Mouse (Mus musculus) testis, postnatal 14 days (tissue): ENCODE measurements around the gene Thsd7a.

Experiments
- DNase-seq: peaks from one replicate; pipeline ENCODE4 v3.0.0; 2021; ENCODE audit warnings: low spot score

Thsd7a gene

GRCm38 (mm10) chr6:12649633-12650032, 99.6 kb downstream of the Thsd7a start:
- DNase-seq, result no peak

DNA sequence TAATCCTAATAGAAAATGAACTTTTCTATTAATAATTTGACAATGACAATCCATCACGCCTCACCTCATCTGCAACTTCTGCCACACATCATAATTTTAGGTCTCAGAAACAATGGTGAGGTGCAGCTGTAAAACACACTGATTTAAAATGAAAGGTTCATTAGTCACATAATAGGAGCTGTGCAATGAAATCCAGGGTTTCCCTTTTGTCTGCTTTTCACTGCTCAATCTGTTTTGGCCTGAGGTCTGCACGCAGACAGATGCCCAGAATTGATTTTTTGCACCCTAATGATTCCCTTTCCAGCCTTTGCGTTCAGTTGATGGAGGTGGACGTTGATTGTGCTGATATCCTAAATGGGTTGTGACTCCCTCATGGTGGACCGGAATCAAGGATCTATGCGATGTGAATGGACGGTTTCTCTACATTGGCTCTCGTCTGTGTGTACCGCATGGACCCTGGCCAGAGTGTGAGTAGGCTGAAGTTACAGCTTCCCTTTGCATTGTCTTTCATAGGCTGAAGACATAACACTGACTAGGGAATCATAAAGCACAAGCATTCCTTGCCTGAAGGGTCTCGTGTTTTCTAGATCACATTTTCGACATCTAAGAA, 120.5 kb downstream of the Thsd7a start:
- DNase-seq, result no peak

GRCm38 (mm10) chr6:12606638-12607246, 142.5 kb downstream of the Thsd7a start:
- peak; percentile 5 for DNase-seq

DNA sequence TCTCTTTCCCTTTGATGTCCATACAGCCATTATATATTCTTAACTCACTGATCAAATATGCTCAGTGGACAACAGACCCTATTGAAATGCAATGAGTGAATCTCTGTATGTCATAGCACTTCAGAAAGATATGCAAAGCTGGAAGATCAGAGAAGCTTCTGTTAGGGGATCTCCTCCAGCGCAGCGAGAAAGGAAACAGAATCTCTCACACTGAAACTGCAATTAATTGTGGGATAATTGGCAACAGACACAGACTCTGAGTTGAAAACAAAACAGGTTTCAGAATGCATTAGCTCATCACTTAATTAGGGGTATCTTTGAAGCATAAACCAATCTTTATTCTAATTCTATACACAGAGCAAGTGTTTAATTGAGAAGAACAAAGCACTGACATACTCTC, 146.3 kb downstream of the Thsd7a start:
- no peak for DNase-seq

DNA sequence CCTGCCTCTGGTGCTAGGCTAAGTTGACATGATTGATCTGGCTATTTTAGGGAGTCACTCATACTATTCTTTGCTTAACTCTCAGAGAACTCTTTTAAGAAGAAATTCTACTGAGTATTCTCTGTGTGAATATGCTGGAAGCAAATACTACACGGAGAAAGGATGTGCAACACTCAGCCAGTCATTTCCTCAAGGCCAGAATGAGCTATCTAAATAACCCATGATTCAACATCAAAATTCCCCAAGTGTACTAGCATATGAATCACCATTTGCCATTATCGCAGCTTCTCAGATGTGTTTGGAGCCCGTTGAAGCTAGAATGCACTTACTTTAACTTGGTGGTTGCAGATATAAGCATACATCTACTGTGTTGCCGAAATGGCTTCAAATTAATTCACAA, 147.0 kb downstream of the Thsd7a start:
- DNase-seq, result no peak

- DNase-seq, result no peak
Observed at GRCm38 (mm10) chr6:12584456-12584855, 164.8 kb downstream of the Thsd7a start.

GRCm38 (mm10) chr6:12581143-12581542, 168.1 kb downstream of the Thsd7a start:
- no peak for DNase-seq

GRCm38 (mm10) chr6:12575619-12576216, 173.5 kb downstream of the Thsd7a start:
- DNase-seq, result no peak

DNA sequence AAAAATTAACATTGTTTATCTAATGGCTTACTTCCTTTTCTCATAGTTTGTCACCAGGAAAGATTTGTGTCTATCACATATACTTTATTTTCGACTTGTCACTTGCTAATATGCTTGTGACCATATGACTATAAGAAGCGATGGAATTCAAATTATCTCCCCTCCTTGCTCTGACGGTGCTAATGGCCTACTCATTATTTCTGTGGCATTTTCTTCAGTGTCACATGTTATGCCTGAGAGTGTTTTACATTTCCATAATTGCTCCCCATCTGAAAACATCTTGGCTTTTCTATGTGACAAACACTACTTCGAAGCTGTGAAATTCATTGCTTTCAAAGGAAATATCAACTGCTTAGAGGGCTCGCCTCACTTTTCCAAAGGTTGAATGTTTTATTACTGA, 177.0 kb downstream of the Thsd7a start:
- DNase-seq, result no peak

DNA sequence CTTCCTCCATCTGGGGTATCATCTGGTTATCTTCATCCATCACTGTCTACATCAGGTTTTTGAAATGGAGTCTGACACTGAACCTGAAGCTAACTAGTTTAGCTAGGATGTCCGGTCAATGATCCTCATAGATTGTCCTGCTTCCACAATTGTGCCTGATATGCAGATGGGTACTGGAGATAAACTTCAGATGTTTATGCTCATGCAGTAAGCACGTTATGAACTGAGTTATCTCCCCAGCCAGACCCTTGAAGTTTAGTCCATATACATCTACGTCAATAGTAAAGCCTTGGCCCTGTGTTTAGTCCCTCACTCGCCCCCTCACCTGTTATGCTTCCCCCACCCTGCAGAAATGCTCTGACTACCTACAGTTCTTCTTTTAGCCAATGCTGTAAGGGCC, 184.1 kb downstream of the Thsd7a start:
- DNase-seq, result no peak

DNA sequence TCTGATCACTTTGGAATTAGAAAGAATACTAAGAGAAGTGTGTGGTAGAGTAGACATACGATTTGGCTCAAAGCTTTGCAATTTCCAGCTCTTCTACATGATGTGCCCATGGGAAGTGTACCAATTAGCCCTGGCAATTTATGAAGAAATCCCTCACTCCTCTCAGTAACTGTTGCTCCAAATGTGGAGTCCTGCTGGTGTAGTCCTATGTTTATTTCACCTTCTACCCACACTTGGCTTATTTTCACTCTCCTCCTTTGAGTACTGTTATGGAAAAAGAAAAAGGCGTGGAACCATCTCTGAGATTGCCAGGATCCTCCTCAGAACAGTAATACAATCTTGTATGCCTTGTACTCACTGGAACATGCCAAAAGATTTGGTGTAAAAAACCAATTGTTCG, 186.9 kb downstream of the Thsd7a start:
- no peak for DNase-seq

DNA sequence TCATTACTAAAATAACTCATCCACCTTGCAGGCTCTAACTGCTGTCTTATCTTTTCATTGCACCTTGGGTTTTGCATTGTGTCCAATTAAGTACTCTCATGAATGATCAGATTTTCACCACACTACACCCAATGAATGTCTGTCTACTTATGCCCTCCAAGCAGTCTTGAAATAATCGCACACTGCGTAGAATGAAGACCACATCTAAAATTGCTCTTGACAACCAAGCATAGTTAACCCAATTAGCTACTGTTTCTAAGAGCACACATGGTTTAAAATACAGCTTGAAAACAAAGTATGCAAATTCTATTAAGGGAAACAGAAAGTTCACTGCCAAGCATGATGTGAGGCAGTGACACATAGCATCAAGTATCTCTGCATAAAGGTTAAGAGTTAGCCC, 188.7 kb downstream of the Thsd7a start:
- no peak for DNase-seq

- peak; percentile 6 for DNase-seq
Observed at GRCm38 (mm10) chr6:12555114-12556099, 193.8 kb downstream of the Thsd7a start.

DNA sequence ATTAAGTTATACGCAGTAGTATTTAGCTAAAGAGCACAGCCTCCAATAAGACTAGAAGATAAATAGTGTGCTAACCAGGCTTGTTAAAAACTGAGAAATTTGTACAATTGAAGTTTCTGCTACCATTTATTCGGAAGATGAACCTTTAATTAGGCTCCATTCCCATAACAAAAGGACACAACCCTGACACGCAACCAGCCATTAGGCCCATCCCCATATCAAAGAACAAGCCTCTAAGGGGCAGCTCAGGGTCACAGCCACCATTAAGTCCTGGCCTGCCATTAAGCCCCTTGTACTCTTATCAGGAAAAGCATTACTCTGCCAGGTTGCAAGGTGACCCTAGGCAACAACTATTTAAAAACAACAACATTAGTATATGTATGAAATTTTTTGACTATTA, 198.0 kb downstream of the Thsd7a start:
- DNase-seq, result no peak

- no peak for DNase-seq
Observed at GRCm38 (mm10) chr6:12550054-12550655, 199.1 kb downstream of the Thsd7a start.

- DNase-seq, result no peak
Observed at GRCm38 (mm10) chr6:12544096-12544495, 205.1 kb downstream of the Thsd7a start.

DNA sequence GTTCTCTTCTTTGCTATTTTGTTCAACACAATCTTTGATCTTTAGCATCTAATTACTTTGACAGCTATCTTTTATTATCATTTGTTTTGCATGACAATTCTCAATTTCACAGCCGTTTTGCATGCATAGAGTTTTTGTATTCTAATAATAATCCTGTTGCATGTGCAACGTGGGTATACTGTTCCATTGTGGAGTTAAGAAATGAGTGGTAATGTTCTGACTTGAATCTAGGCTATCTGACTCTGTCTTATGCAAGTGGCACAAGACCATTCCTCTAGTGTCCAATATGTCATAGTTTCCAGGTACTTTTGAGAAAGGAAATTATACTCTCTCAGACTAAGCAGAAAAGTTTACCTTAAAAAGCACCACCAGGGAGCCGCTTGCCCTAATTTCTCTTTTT, 206.7 kb downstream of the Thsd7a start:
- no peak for DNase-seq

DNA sequence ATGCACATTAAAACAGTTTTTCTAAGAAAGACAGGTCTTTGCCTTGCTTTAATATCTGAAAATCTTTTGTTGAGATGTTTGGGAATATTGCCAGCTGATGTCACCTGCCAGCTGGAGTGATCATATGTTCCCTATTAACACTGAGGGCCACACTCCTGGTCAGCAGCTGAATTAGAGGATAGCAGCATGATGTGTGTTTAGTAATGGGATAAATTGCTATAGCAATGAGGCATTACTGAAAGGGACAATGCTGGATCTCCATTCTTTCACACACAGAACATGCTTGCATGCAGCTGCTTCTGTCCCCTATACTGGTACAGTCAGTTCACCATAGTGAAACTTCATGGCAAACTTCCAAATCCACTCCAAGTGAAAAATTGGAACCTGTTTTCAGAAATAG, 230.1 kb downstream of the Thsd7a start:
- DNase-seq, result no peak

DNA sequence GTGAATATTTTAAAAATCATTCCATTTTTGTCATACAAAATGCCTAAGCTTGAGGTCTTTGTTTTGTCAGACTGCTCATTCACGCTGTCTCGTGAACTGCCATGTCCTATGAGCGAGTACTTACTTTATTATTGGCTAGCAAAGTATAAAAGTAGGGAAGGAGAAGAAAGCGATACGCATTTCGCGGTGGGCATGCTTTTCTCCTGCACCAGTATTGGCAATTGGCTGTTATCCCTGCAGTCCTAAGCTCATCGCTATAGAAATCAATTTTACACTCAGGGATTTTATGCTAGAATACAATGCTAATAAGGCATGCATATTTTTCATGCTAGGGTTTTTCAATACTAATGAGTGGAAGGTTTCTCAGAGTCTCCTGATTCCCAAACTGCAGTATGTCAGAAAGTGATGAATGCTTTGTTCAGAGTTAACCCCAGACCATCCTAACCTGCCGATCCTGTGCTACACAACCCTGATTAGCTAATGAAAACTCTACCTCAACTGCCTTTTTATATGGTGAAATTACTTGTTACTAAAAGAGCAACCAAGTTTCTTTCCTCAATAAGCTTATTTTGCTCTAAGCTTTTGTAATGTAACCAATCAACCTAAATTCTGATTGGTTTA, 230.8 kb downstream of the Thsd7a start:
- DNase-seq, result no peak

DNA sequence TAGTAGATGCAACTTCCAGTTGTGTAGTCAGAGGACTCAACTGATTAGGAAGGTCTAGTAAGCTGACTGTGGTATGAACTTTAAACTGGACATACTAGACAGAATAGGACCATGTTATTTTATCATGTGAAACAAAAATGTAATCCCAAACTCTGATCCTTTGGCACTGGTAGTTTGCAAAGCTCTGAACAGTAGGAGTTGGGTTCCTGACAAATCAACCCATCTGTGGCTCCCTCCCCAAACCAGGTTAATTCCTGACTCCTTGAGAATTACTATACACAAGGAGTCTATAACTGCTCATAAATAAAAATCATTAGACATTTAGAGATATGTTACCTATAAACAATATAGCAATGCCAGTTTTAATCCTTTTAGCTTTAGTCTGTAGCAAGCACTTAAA, 231.5 kb downstream of the Thsd7a start:
- no peak for DNase-seq

DNA sequence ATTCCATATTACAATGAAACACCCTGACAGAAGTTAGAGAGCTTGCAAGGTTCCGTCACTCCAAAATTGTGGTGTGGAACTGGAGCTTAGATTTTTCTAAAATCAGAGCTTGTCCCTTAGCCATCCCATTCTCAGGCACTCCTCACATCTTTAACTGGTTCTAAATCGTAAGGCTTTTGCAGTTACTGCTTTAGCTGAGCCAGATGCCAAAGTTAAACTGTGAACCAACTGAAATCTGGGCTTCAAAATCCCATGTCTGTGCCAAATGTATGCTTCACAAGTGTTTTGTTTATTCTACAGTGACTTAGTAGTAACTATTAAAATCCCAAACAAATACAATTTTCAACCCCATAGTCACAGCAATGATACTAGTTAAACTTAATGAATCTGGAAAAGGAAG, 242.3 kb downstream of the Thsd7a start:
- DNase-seq, result no peak

DNA sequence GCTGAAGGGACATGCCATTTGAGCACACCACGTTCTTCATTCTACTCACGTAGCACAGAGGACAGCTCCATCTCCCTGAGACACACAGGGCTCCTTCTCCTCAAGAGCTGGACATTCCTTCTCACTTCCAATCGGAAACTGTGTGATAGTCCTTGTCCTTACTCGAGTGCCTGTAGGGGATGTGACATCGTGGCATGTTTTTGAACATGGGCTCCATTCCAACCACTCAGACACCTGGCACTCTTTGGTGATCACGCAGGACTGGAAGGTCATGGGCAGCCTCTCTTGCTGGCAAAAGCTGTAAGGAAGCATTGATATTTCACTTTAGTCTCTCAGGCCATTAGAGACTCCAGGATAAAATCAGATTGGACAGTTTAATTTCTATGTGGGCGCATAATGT, 245.3 kb downstream of the Thsd7a start:
- DNase-seq, result no peak
